Mouse (Mus musculus) adrenal gland, adult 18-20 months (tissue): ENCODE measurements around the gene B130006D01Rik. TPM values are rescaled to one million over a fixed set of nuclear protein-coding genes. Genes with fewer than 3 reads are reported as not detected.

Experiments
- DNase-seq, 2 experiments: peaks; one replicate each; pipeline ENCODE4 v3.0.0; 2021 to 2022; ENCODE audit warnings: low spot score in 2 of 2
- long read RNA-seq, 2 experiments: library from polyadenylated mRNA; stranded (forward); transcript quantifications; one replicate each; pipeline ENCODE4 v2.0.0; 2021
- total RNA-seq, 2 experiments: library from RNA; stranded (reverse); gene quantifications; 1 replicate in 1 of 2; 2 replicates in 1 of 2; pipeline ENCODE4 v1.2.3; 2021

Gene B130006D01Rik
- total RNA-seq, result under 1 TPM; 0.46 to 0.51 TPM
- long read RNA-seq, experiment 1, result 0 reads
- long read RNA-seq, experiment 2, result 0 reads

DNA sequence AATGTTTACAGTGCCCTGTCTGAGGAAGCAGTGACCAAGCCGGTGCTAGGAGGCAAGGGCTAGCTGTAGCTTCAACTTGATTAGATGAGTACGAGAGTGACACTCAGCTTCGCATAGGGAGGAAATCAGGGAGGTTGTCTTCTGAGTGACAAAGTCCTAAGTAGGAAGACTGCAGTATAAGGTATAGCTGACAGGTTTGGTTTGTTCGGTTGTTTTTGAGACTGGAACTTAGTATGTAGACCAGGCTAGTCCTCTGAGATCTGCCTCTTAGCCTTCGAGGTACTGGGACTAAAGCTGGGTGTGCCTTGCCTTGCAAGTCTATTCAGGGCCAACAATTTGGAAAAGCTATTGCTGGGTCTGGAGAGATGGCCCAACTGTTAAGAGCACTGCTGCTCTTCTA, at the start of gene B130006D01Rik:
TSS of gene B130006D01Rik (plus strand) at position 301 of the 400 bp plus-strand sequence.
- no peak for DNase-seq

- no peak for DNase-seq
These were observed 47.9 kb upstream of the B130006D01Rik start for GRCm38 (mm10) chr11:95675498-95675897.

DNA sequence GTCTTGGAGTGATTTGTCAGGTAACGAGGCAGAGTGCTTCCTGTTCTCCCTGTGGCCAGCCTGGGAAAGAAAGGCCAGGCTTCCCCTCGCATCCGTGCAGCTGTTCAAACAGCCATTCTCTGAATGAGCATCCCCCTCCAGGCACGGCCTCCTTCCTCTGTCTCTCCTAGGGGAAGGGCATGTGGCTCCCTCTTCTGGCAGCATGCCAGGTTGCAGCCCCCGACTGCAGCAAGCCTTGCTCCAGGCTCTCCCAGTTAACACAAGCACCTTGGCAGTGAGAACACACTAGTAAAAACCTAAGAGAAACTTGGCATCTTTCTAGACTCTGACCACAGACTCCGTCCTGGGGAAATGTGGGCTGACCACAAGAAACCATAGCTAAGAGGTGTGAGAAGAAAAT, 47.1 kb upstream of the B130006D01Rik start:
- peak in 1 of 2 experiments; percentile 36 for DNase-seq

DNA sequence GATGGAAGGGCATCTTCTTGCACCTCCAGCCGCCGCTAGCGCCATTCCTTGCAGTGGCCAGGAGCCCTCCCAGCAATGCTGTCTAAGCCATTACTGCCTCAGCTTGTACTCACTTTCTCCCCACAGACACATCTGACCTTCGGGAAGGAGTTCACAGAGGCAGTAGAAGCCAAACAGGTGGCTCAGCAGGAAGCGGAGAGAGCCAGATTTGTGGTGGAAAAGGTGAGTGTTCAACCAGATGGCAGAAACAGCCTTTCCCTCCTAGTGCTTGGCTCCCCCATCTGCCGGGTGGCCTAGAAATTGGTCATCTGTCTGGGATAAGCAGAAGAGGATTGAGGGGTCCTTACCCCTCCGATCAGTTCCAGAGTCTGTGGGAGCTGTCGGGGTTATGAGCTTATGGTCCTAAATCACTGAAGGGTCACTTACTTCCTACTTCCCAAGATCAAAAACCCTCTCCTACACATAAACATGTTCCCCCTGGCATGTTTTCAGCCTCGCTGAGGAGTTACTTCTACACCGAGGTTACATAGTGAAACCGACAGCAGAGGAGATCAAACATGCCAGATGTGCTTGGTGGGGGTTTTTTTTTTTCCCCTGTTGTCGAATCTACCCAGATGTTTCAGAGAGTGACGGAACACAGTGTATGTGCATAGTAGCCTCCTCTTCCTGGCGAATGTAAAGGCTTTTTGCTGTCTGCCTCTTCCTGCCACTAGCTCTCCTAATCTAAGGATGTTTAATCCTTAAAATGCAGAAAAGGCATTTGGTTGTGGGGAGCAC, 45.3 kb upstream of the B130006D01Rik start:
- DNase-seq, result no peak

DNA sequence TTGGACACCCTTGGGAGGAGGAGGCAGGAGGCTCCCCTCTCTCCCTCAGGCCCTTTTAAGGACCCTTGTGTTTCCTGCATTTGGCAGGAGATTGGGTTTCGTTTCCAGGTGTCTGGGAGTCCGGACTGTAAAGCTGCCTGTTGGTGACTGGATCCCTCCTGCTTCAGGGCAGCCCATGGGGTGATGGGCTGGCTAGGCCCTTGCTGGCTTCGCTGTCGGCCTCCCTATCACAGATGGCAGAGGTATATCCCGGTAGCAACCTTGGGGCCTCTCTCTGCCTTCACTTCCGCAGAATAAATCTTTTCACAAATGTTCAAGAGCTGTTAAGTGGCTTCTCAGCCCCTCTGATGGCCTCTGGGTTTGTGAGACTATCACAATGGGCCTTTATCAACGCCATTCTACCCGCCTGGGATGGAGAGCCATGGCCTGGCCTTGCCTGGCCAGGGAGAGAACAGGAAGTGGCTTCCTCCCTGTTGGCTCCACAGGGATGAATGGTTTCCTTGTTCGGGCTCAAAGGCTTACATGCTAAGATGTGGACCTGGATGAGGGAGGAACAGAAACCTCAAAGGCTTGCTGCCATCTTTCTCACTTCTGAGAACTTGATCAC, 41.3 kb upstream of the B130006D01Rik start:
- no peak for DNase-seq

DNA sequence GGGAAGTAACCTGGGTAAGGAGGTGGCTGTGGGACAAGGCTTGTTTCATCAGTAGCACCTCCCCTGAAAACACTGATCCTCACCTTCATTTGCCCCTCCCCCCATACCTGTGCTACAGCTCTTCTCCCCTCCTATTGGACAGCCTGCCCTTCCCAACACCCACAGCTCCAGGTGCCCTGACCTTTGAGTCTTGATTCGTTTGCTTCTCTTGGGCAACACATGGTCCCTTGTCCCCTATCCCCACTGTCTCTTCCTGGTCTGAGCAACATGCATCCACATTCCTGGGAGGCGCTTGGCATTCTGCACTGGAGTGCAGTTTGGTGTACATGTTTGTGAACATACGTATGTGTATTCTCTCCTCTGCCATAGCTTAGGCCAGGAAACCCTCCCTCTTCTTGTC, 40.4 kb upstream of the B130006D01Rik start:
- DNase-seq, result no peak

- DNase-seq, result peak; percentile 70 to 75
These were observed 37.4 kb upstream of the B130006D01Rik start for GRCm38 (mm10) chr11:95686031-95686430.

GRCm38 (mm10) chr11:95687084-95687656, 36.2 kb upstream of the B130006D01Rik start:
- DNase-seq, result no peak

DNA sequence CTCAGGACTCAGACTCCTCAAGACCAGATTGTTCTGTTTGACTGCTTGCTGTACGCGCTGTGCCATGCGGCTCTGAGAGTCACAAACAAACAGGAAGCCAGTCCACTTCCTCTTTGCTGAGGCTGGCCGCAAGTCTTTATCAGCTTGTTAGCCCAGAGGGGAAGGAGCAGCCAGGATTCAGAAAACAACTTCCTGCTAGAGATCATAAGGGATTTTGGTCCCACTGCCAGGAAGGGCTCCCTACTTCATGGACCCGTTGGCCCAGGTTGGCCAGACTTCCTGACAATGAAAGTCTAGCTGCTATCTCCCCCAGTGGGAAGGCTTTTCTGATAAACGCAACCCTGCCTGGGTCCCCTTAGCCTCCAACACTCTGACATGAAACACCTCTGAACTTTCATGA, 34.9 kb upstream of the B130006D01Rik start:
- DNase-seq, result peak in 1 of 2 experiments; percentile 33

DNA sequence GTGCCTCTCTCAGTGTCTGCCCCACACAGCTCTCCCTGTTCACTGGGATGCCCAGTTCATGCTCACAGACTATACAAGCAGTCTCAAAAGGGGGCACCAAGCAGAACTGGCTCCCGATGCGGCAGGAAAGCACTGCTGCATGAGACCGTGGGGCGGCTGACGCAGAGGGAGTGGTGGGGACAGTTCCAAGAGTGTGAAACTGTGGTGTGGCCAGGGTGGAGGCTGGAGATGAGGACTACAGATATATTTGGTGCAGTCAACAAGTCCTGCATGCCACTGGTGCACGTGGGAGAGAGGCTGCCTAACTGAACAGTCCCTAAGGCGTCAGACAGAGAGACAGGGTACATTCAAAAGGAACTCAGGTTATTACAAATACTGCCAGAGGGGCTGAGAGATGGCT, 34.4 kb upstream of the B130006D01Rik start:
- no peak for DNase-seq

DNA sequence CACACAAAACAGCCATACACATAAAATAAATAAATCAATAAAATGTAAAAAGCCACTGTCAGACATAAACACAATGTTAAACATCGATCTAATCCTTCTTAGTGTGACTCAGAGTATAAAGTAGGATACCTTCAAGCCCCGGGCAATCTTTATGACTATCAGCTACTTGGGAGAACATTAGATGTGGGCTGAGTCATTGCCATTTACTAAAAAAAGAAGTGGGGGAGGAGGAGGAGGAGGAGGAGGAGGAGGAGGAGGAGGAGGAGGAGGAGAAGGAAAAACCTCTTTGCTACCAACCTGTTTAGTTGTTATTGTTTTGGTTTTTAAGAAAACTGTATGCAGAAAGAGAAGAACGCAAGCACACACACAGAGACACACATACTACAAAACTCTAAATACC, 33.8 kb upstream of the B130006D01Rik start:
- DNase-seq, result no peak

GRCm38 (mm10) chr11:95698541-95698940, 24.8 kb upstream of the B130006D01Rik start:
- DNase-seq, result no peak

GRCm38 (mm10) chr11:95700778-95701739, 22.3 kb upstream of the B130006D01Rik start:
- DNase-seq, result no peak

DNA sequence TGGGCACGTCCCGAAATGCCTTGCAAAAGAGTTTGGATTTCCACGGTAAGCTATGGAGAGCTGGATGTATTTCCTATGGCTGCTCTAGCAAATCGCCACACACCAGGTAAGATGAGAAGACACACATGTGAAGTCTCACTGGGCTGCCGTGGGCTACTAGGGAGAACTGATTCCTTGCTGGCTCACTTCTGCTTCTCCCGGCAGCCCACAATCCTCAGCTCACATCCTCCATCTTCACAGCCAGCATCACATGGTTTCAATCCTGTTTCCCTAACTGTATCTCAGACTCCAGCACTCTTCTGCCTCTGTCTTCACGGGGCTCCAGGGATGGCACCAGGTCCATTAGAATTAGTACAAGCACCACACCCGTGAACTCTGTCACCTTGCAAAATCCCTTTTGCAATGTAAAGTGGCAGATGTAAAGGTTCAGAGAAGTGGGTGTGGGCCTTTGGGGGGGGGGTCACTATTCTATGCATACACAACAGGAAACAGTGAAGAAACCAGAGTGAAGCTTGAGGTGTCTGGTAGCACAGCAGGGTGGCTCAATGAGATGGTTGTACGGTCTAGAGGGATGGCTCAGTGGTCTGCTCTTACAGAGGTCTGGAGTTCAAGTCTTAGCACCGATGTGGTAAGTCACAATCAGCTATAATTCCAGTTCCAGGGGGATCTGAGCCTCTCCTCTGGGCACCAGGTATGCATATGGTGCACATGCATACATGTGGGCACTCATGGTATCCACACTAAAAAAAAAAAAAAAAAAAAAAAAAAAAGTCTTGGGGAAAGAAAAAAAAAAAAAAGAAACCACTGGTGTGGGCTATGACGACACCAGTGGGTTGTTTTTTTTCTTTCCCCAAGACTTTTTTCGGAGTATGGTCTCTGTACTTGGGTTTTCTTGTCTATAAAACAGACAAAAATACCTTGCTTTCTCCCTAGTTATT, 19.1 kb upstream of the B130006D01Rik start:
- no peak for DNase-seq

DNA sequence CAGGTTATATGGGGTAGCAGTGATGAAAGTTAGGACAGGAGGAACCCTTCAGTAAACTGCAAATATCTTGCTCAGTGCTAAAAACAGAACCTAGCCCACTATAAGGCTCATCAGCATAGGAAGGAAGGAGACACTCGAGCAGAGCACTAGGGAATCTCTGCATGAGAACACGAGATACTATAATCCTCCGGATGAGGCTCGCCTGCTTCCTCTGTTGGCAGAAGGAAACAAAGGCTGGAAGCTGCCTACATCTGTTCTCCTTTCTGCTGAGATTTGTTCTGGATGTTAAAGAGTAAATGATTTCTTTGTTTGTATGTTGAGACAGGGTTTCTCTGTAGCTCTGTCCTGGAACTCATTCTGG, 18.4 kb upstream of the B130006D01Rik start:
- DNase-seq, result no peak

- DNase-seq, result no peak
These were observed 13.8 kb upstream of the B130006D01Rik start for GRCm38 (mm10) chr11:95709534-95710040.

DNA sequence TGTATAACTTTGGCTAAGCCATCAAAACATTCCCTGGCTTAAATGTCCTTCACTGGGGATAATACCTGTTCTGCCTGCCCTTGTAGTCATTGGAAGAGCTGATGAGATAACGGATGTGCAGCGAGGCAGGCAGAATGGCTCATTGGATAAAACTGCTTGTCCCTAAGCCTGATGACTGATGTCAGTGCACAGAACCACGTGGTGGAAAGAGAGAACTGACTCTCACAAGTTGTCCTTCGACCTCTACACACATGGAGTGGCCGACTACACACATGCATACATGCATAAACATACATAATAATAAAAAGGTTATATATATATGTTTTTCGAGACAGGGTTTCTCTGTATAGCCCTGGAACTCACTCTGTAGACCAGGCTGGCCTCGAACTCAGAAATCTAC, 12.9 kb upstream of the B130006D01Rik start:
- no peak for DNase-seq

- DNase-seq, result peak in 1 of 2 experiments; percentile 23
These were observed 11.3 kb upstream of the B130006D01Rik start for GRCm38 (mm10) chr11:95712085-95712562.

DNA sequence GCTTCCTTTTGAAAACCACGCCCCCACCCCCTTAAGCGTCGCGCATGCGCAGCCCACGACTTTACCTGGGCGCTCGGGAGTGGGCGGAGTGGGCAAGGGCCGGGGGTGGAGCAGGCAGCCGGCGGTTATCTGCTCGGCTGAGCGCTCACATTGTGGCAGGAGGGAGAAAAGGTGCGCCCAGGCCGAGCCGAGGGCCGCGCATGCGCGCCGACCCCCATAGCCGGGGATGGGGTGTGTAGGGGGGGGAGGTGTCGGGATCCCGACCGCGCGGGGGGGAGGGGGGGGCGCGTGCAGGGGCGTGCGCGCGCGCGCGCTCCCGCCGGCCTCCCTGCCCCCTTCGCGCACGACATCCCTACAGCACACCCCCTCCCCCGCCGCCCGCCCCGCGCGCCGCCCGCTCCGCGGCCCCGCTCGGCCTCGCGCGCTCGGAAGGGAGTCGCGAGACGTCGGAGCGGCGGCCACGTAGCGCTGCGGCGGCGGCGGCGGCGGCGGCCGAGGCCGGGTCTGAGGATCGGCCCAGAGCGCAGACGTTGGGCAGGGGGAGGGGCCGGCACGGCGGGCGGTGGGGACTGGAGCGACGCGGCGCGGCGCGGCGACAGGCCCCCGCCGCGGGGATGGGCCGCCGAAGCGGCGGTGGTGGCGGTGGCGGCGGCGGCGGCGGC, 10.7 kb upstream of the B130006D01Rik start, which contains the start of gene Zfp652:
TSS of gene Zfp652 (plus strand) at position 111 of the 662 bp plus-strand sequence.
- peak; percentile 78 to 80 for DNase-seq
